Mouse (Mus musculus): ENCODE measurements at regions not wholly inside any gene's neighbourhood (a gene's known extent, or its start where the extent isn't known, plus 50 kb on each side); places are given as distances from the start of the nearest gene placed in this dataset.

- WGBS: 77% methylated on average over 7 of the region's 7 CpGs
- no peak overlapping the region for H3K4me3 ChIP-seq
- no peaks in the 10 kb centered on the region for H3K9me3 ChIP-seq
- no peaks in the 10 kb centered on the region for H3K36me3 ChIP-seq (replicated peaks)
- DNase-seq (ENCODE audit: extremely low spot score, low spot score): no peak
- no peak overlapping the region for H3K27ac ChIP-seq
- no peaks in the 10 kb centered on the region; the same call in 1 of the 2 replicates for H3K27me3 ChIP-seq (ENCODE audit: poor library complexity, severe bottlenecking)
- H3K4me1 ChIP-seq: peaks cover 20% of the 10 kb centered on the region
Measured at GRCm38 (mm10) chr2:128407076-128407475, 183.9 kb upstream of the Spdye4c start.

GRCm38 (mm10) chr2:128408718-128409117 is 182.3 kb upstream of the Spdye4c start:
- no peak overlapping the region for H3K4me3 ChIP-seq
- H3K4me1 ChIP-seq: peaks cover 12% of the 10 kb centered on the region
- H3K27me3 ChIP-seq (ENCODE audit: poor library complexity, severe bottlenecking): no peaks in the 10 kb centered on the region
- H3K36me3 ChIP-seq (replicated peaks): no peaks in the 10 kb centered on the region
- peak; percentile 43 for DNase-seq (ENCODE audit: extremely low spot score, low spot score)
- 38% methylated on average over 6 of the region's 6 CpGs for WGBS
- H3K27ac ChIP-seq: no peak overlapping the region
- no peaks in the 10 kb centered on the region for H3K9me3 ChIP-seq

DNA sequence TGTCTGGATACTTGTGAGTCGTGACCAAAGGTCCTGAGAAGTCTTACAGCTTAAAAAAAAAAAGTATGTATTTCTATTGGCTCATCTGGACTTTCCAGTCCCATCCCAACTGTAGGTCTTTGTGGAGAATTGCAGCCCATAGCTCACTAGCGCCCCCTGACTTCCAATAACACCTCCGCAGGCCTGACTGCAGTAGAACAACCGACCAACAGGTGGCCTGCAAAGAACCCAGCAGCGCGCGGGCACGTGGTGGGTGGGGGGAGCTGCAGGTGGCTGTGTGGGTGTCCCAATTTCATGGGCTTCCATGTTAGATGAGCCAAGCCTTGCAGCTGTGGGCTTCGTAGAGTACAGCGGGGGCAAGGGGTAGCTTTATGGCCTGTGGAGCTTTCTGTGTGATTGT is 178.7 kb upstream of the Spdye4c start:
- H3K27ac ChIP-seq: 0 out of 2 replicates have a peak overlapping the region, but pooled peaks have one; percentile 51
- DNase-seq (ENCODE audit: extremely low spot score, low spot score): peak; percentile 61
- no peak overlapping the region for H3K4me3 ChIP-seq
- H3K36me3 ChIP-seq (replicated peaks): no peaks in the 10 kb centered on the region
- no peaks in the 10 kb centered on the region for H3K9me3 ChIP-seq
- 18% methylated on average over 10 of the region's 10 CpGs for WGBS
- no peaks in the 10 kb centered on the region for H3K27me3 ChIP-seq (ENCODE audit: poor library complexity, severe bottlenecking)
- H3K4me1 ChIP-seq: peaks cover 5% of the 10 kb centered on the region

DNA sequence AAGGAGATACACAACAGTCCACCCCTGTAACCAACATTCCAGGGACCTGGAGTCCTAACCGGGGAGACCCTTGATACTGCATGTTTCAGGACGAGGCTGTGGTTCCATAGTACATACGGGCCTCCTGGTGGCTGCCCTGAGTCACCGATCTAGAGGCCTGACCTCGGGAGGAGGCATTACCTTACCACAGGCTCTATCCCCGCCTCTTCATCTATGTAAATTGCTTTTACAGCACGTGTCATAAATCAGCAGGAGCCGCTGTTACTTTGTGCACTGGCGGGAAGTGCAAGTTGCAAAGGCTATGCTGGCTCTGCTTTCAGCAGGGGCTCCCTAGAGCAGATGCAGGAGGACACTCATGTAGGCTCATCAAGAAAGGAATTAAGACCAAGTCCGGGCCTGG is 178.0 kb upstream of the Spdye4c start:
- no peak overlapping the region for H3K4me3 ChIP-seq
- DNase-seq (ENCODE audit: extremely low spot score, low spot score): no peak
- H3K27me3 ChIP-seq (ENCODE audit: poor library complexity, severe bottlenecking): no peaks in the 10 kb centered on the region
- H3K4me1 ChIP-seq: peaks cover 8% of the 10 kb centered on the region
- H3K36me3 ChIP-seq (replicated peaks): no peaks in the 10 kb centered on the region
- no peak overlapping the region for H3K27ac ChIP-seq
- no peaks in the 10 kb centered on the region for H3K9me3 ChIP-seq
- 65% methylated on average over 10 of the region's 10 CpGs for WGBS

GRCm38 (mm10) chr2:128414588-128415240 is 176.3 kb upstream of the Spdye4c start:
- H3K27me3 ChIP-seq (ENCODE audit: poor library complexity, severe bottlenecking): no peaks in the 10 kb centered on the region
- no peak overlapping the region for H3K27ac ChIP-seq
- DNase-seq (ENCODE audit: extremely low spot score, low spot score): no peak
- H3K9me3 ChIP-seq: no peaks in the 10 kb centered on the region
- H3K4me1 ChIP-seq: peaks cover 18% of the 10 kb centered on the region
- no peaks in the 10 kb centered on the region for H3K36me3 ChIP-seq (replicated peaks)
- H3K4me3 ChIP-seq: no peak overlapping the region
- 86% methylated on average over 17 of the region's 17 CpGs for whole genome bisulfite sequencing

- no peaks in the 10 kb centered on the region for H3K27me3 ChIP-seq (ENCODE audit: poor library complexity, severe bottlenecking)
- 87% methylated on average over 7 of the region's 7 CpGs for WGBS
- no peaks in the 10 kb centered on the region for H3K9me3 ChIP-seq
- peaks cover 18% of the 10 kb centered on the region for H3K4me1 ChIP-seq
- no peak overlapping the region for H3K4me3 ChIP-seq
- DNase-seq (ENCODE audit: extremely low spot score, low spot score): no peak
- H3K36me3 ChIP-seq (replicated peaks): no peaks in the 10 kb centered on the region
- H3K27ac ChIP-seq: no peak overlapping the region
Measured at GRCm38 (mm10) chr2:128416416-128416815, 174.6 kb upstream of the Spdye4c start.

- H3K4me1 ChIP-seq: peaks cover 12% of the 10 kb centered on the region
- 79% methylated on average over 3 of the region's 3 CpGs for WGBS
- no peaks in the 10 kb centered on the region for H3K36me3 ChIP-seq (replicated peaks)
Measured at GRCm38 (mm10) chr2:128418960-128419359, 172.0 kb upstream of the Spdye4c start.

GRCm38 (mm10) chr2:128420406-128420805 is 170.6 kb upstream of the Spdye4c start:
- peaks cover 12% of the 10 kb centered on the region for H3K4me1 ChIP-seq
- no peak overlapping the region for H3K27ac ChIP-seq
- no peaks in the 10 kb centered on the region for H3K27me3 ChIP-seq (ENCODE audit: poor library complexity, severe bottlenecking)
- no peaks in the 10 kb centered on the region for H3K9me3 ChIP-seq
- 89% methylated on average over 10 of the region's 10 CpGs for WGBS
- H3K36me3 ChIP-seq (replicated peaks): no peaks in the 10 kb centered on the region
- no peak for DNase-seq (ENCODE audit: extremely low spot score, low spot score)
- H3K4me3 ChIP-seq: no peak overlapping the region

More at GRCm38 (mm10) chr2:128418960-128419359, 172.0 kb upstream of the Spdye4c start:
- Histone ChIP-seq H3K27ac (no peak overlapping the region), H3K27me3 (ENCODE audit: poor library complexity, severe bottlenecking) (no peaks in the 10 kb centered on the region), H3K9me3 (no peaks in the 10 kb centered on the region), H3K4me3 (no peak overlapping the region)
- no peak for DNase-seq (ENCODE audit: extremely low spot score, low spot score)

- Histone ChIP-seq H3K36me3 (replicated peaks) (no peaks in the 10 kb centered on the region), H3K4me3 (no peak overlapping the region), H3K27ac (no peak overlapping the region), H3K4me1 (peaks cover 17% of the 10 kb centered on the region), H3K9me3 (no peaks in the 10 kb centered on the region), H3K27me3 (ENCODE audit: poor library complexity, severe bottlenecking) (0 out of 2 replicates have a peak, but pooled peaks cover 5% of the 10 kb centered on the region)
- 40% methylated on average over 6 of the region's 6 CpGs for WGBS
- no peak for DNase-seq (ENCODE audit: extremely low spot score, low spot score)
Measured at GRCm38 (mm10) chr2:128422677-128423076, 168.3 kb upstream of the Spdye4c start.

GRCm38 (mm10) chr2:128424236-128424635 is 166.8 kb upstream of the Spdye4c start:
- Histone ChIP-seq H3K36me3 (replicated peaks) (no peaks in the 10 kb centered on the region), H3K27me3 (ENCODE audit: poor library complexity, severe bottlenecking) (0 out of 2 replicates have a peak, but pooled peaks cover 5% of the 10 kb centered on the region), H3K27ac (no peak overlapping the region), H3K4me1 (peaks cover 21% of the 10 kb centered on the region), H3K9me3 (no peaks in the 10 kb centered on the region), H3K4me3 (no peak overlapping the region)
- DNase-seq (ENCODE audit: extremely low spot score, low spot score): no peak
- WGBS: 89% methylated on average over 7 of the region's 7 CpGs

GRCm38 (mm10) chr2:128427181-128427880 is 163.7 kb upstream of the Spdye4c start:
- peaks cover 42% of the 10 kb centered on the region for H3K4me1 ChIP-seq
- H3K9me3 ChIP-seq: no peaks in the 10 kb centered on the region
- no peak overlapping the region for H3K4me3 ChIP-seq
- 0 out of 2 replicates have a peak, but pooled peaks cover 5% of the 10 kb centered on the region for H3K27me3 ChIP-seq (ENCODE audit: poor library complexity, severe bottlenecking)
- H3K36me3 ChIP-seq (replicated peaks): no peaks in the 10 kb centered on the region
- WGBS: 89% methylated on average over 6 of the region's 6 CpGs
- DNase-seq (ENCODE audit: extremely low spot score, low spot score): no peak
- peak overlapping the region; percentile 15; the same call in 1 of the 2 replicates for H3K27ac ChIP-seq

GRCm38 (mm10) chr2:128428154-128428553 is 162.9 kb upstream of the Spdye4c start:
- peak overlapping the region; percentile 63; the same call in 1 of the 2 replicates for H3K27ac ChIP-seq
- H3K36me3 ChIP-seq (replicated peaks): no peaks in the 10 kb centered on the region
- H3K9me3 ChIP-seq: no peaks in the 10 kb centered on the region
- 13% methylated on average over 7 of the region's 7 CpGs for WGBS
- 0 out of 2 replicates have a peak, but pooled peaks cover 5% of the 10 kb centered on the region for H3K27me3 ChIP-seq (ENCODE audit: poor library complexity, severe bottlenecking)
- peak overlapping the region; percentile 24; the same call in 1 of the 2 replicates for H3K4me3 ChIP-seq
- no peak for DNase-seq (ENCODE audit: extremely low spot score, low spot score)
- peaks cover 46% of the 10 kb centered on the region for H3K4me1 ChIP-seq
